Mouse (Mus musculus) stomach, postnatal 0 days (tissue): ENCODE results near the gene St6galnac6. TPM values are rescaled to one million over a fixed set of nuclear protein-coding genes. Genes with fewer than 3 reads are reported as not detected.
A peak's percentile ranks its signal among the peaks of the same experiment; 100 is the strongest.

Source experiments
- ATAC-seq: fragments of 200-750 bp; cut with Nextera tagmentation; 2 replicates; pipeline ENCODE4 v1.8.0; 2017; ENCODE audit not compliant: low FRiP score, low TSS enrichment
- DNase-seq: peaks from one replicate; pipeline ENCODE4 v3.0.0-alpha.2; 2016; ENCODE audit warnings: low spot score
- H3K27ac ChIP-seq: fragments of 300-500 bp; sonication (generic); replicated peaks from 2 replicates; pipeline ENCODE4 v1.5.1; 2014; ENCODE audit warnings: mild to moderate bottlenecking, control low read depth
- H3K27me3 ChIP-seq: fragments of 300-500 bp; sonication (generic); 2 replicates; pipeline ENCODE4 v1.6.1; 2014; ENCODE audit warnings: low read length; ENCODE audit not compliant: control insufficient read depth, insufficient read depth
- H3K36me3 ChIP-seq: fragments of 300-500 bp; sonication (generic); 2 replicates; pipeline ENCODE4 v1.6.1; 2014; ENCODE audit warnings: low read length, mixed read lengths; ENCODE audit not compliant: control insufficient read depth, insufficient read depth
- H3K4me1 ChIP-seq: fragments of 300-500 bp; sonication (generic); replicated peaks from 2 replicates; pipeline ENCODE4 v1.6.1; 2014; ENCODE audit warnings: antibody characterized with exemption; ENCODE audit not compliant: control insufficient read depth, insufficient read depth
- H3K4me2 ChIP-seq: fragments of 300-500 bp; sonication (generic); replicated peaks from 2 replicates; pipeline ENCODE4 v1.6.1; 2014; ENCODE audit warnings: low read depth, mild to moderate bottlenecking, control low read depth, moderate library complexity
- H3K4me3 ChIP-seq: fragments of 300-500 bp; sonication (generic); 2 replicates; pipeline ENCODE4 v1.5.1; 2014; ENCODE audit warnings: low read depth, low read length, control low read depth
- H3K9ac ChIP-seq: fragments of 300-500 bp; sonication (generic); 2 replicates; pipeline ENCODE4 v1.6.1; 2014; ENCODE audit warnings: mild to moderate bottlenecking, low read length, control low read depth, mixed read lengths
- H3K9me3 ChIP-seq: fragments of 300-500 bp; sonication (generic); 2 replicates; pipeline ENCODE4 v1.6.1; 2016; ENCODE audit warnings: low read length; ENCODE audit not compliant: control insufficient read depth
- CTCF ChIP-seq: IDR thresholded peaks from 2 replicates; pipeline ENCODE4 v1.5.1; 2016; ENCODE audit warnings: antibody characterized with exemption, low read depth, mild to moderate bottlenecking, moderate library complexity
- EP300 ChIP-seq: optimal IDR thresholded peaks from 2 replicates; pipeline ENCODE3; 2016; ENCODE audit warnings: antibody characterized with exemption
- WGBS: fragments of 180-500 bp; shearing (Covaris S2); extraction: QIAGEN DNeasy Blood & Tissue Kit; methylation state at CpG from one replicate; pipeline ENCODE4 v1.1.7; 2014; 5-methylcytosine and 5-hydroxymethylcytosine counted together
- polyA plus RNA-seq: library from polyadenylated mRNA; unstranded; fragments of >200 nt; fragmentation: Nextera tagmentation; extraction: Ambion mirVana; gene quantifications from 2 replicates; pipeline ENCODE4 v1.2.1, GENCODE M21; 2015

St6galnac6 gene
- polyA plus RNA-seq, 1 experiment from 2014 or later: 9.1 TPM

GRCm38 (mm10) chr2:32598506-32598905 lies 1.0 kb upstream of the St6galnac6 start:
- Histone ChIP-seq H3K36me3 (peaks cover 6% of the 10 kb centered on the region; the same call in 1 of the 2 replicates), H3K9me3 (no peaks in the 10 kb centered on the region), H3K4me2 (no peak overlapping the region), H3K27ac (no peak overlapping the region), H3K9ac (no peak overlapping the region), H3K4me3 (no peak overlapping the region), H3K4me1 (no peaks in the 10 kb centered on the region; the same call in 1 of the 2 replicates), H3K27me3 (no peaks in the 10 kb centered on the region)
- DNase-seq: no peak
- 86% methylated on average over 8 of the region's 8 CpGs for WGBS
- ATAC-seq: no peak
- no peak for TF ChIP-seq CTCF

- no peak overlapping the region for H3K4me3 ChIP-seq
- no peaks in the 10 kb centered on the region for H3K27me3 ChIP-seq
- H3K9me3 ChIP-seq: no peaks in the 10 kb centered on the region
- H3K36me3 ChIP-seq: peaks cover 6% of the 10 kb centered on the region; the same call in 1 of the 2 replicates
- no peak overlapping the region for H3K27ac ChIP-seq
- peak; percentile 69 for TF ChIP-seq CTCF
- no peak for TF ChIP-seq EP300
- no peak overlapping the region for H3K4me2 ChIP-seq
- peak; percentile 49 for ATAC-seq
- WGBS: 37% methylated on average over 8 of the region's 8 CpGs
- H3K9ac ChIP-seq: no peak overlapping the region
- peak; percentile 63 for DNase-seq
- H3K4me1 ChIP-seq: no peaks in the 10 kb centered on the region; the same call in 1 of the 2 replicates
Observed at GRCm38 (mm10) chr2:32601417-32602065, 2.0 kb downstream of the St6galnac6 start.

- Histone ChIP-seq H3K4me2 (peak overlapping the region; percentile 48), H3K27me3 (no peaks in the 10 kb centered on the region), H3K4me3 (peak overlapping the region; percentile 32), H3K9me3 (no peaks in the 10 kb centered on the region), H3K9ac (peak overlapping the region; percentile 41), H3K27ac (peak overlapping the region; percentile 58; the same call in 1 of the 2 replicates), H3K4me1 (no peaks in the 10 kb centered on the region; the same call in 1 of the 2 replicates), H3K36me3 (no peaks in the 10 kb centered on the region)
- TF ChIP-seq CTCF (peak; percentile 92), EP300 (no peak)
- peak; percentile 41; the same call in 1 of the 2 replicates for ATAC-seq
- 2% methylated on average over 11 of the region's 11 CpGs for WGBS
- peak; percentile 90 for DNase-seq
Observed at GRCm38 (mm10) chr2:32602600-32603054, 3.1 kb downstream of the St6galnac6 start.

- H3K4me2 ChIP-seq: no peak overlapping the region
- WGBS: 45% methylated on average over 10 of the region's 10 CpGs
- H3K27ac ChIP-seq: no peak overlapping the region
- H3K27me3 ChIP-seq: no peaks in the 10 kb centered on the region
- peaks cover 2% of the 10 kb centered on the region for H3K4me1 ChIP-seq
- no peaks in the 10 kb centered on the region for H3K9me3 ChIP-seq
- no peak overlapping the region for H3K4me3 ChIP-seq
- no peak for TF ChIP-seq EP300
- TF ChIP-seq CTCF: no peak
- ATAC-seq (no peak), DNase-seq (no peak)
- H3K9ac ChIP-seq: no peak overlapping the region
- no peaks in the 10 kb centered on the region for H3K36me3 ChIP-seq
Observed at GRCm38 (mm10) chr2:32604631-32605030, 5.1 kb downstream of the St6galnac6 start.

GRCm38 (mm10) chr2:32606161-32607142 lies 6.9 kb downstream of the St6galnac6 start:
- Histone ChIP-seq H3K36me3 (no peaks in the 10 kb centered on the region), H3K27me3 (no peaks in the 10 kb centered on the region), H3K9ac (peak overlapping the region; percentile 71), H3K4me2 (peak overlapping the region; percentile 82), H3K9me3 (no peaks in the 10 kb centered on the region), H3K4me1 (peaks cover 6% of the 10 kb centered on the region), H3K27ac (0 out of 2 replicates have a peak overlapping the region, but pooled peaks have one; percentile 40), H3K4me3 (peak overlapping the region; percentile 70)
- ATAC-seq (peak; percentile 76), DNase-seq (peak; percentile 80)
- 16% methylated on average over 37 of the region's 55 CpGs for WGBS
- TF ChIP-seq EP300 (no peak), CTCF (peak; percentile 79)
